Mouse (Mus musculus): ENCODE results near the gene Cox6a1. TPM values are rescaled to one million over a fixed set of nuclear protein-coding genes. Genes with fewer than 3 reads are reported as not detected.

Cox6a1 gene
- polyA plus RNA-seq, 1 experiment = 2,327 TPM

DNA sequence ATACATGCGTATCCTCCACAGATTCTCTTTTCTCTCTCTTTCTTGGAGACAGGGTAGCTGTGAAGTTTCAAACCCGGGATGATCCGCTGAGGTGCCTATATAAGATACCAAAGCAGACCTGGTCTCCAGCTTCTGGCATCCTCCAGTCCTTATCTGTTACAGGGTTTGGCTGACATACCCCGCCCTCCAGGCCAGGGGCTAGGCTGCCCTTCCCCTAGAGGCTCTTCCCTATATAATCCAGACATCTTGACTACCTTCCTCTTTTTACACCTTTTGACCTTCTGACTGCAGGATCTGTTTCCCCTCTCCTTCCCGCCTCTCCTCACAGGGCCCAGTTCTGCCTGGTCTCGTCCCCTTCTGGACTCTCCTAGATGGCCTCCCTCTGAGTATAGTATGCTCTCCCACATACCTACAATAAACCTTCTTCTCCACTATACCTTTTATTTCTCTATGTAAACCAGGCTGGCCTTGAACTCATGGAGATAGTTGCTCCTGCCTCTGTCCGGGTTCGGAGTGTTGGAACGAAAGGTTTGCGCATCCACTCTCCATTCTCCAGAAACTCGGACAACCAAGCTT lies 22.4 kb downstream of the Cox6a1 start:
- DNase-seq = peak in 1 of 2 experiments; percentile 37
- WGBS = 15% methylated on average over 11 of the region's 11 CpGs

DNA sequence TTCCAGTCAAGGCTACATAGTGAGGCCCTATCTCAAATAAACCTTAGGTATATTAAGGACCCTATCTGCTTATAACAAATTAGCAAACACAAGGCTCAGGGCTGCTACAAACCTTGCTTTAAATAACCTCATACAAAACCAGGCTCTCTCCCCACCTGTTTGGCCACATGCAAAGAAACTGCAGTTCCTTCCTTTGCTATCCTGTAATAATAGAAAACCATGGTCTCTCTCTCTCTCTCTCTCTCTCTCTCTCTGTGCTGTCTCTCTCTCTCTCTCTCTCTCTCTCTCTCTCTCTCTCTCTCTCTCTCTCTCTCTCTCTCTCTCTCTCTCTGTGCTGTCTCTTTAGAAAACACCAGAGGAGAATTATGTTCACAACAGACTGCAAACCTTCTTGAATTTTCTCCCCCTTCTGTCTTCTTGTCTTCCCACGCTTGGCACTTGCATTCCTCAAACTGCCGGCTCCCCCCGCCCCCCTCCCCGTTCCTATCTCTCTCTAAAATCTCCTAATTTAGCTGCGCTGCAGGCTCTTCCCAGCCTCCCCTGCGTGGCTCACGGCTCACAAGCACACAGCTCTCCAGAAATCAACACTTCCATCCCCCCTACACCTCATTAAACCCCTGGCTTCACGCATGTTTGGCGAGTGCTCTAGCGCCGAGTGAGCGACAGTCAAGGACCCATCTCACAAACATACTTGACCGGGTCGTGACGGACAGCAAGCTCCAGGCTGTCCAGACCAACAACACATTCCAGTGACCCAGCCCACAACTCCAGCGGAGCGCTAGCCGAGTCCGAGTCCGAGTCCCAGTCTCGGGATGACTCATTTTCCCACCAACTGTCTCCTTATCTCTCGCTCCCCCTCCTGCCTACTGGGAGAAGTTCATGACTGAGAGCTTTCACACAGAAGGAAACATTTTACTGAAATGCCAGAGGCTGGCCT lies 29.5 kb downstream of the Cox6a1 start:
- 2% methylated on average over 22 of the region's 22 CpGs for WGBS
- Histone ChIP-seq H3K27ac (ENCODE audit: insufficient read depth, low read length) (peak overlapping the region; percentile 63), H3K4me3 (replicated peaks; ENCODE audit: insufficient read depth, low read depth, low read length) (peak overlapping the region; percentile 65), H3K4me1 (ENCODE audit: control insufficient read depth, insufficient read depth, low read length) (peaks cover 14% of the 10 kb centered on the region), H3K27me3 (ENCODE audit: control insufficient read depth, insufficient read depth, low read length) (no peaks in the 10 kb centered on the region)
- TF ChIP-seq CTCF (IDR thresholded peaks at IDR 0.05; ENCODE audit: borderline replicate concordance, insufficient read depth, low read depth, low read length) (peak; percentile 58; the same call in 1 of the 2 replicates), POLR2A (IDR thresholded peaks at IDR 0.05; ENCODE audit: borderline replicate concordance, insufficient read depth, low read length) (no peak; the same call in 1 of the 2 replicates)
- DNase-seq = peak; percentile 85 to 90

More for the DNA sequence above, 22.4 kb downstream of the Cox6a1 start:
- peak overlapping the region; percentile 78 for H3K4me3 ChIP-seq (replicated peaks; ENCODE audit: insufficient read depth, low read depth, low read length)
- TF ChIP-seq CTCF (IDR thresholded peaks at IDR 0.05; ENCODE audit: borderline replicate concordance, insufficient read depth, low read depth, low read length) (no peak), POLR2A (IDR thresholded peaks at IDR 0.05; ENCODE audit: borderline replicate concordance, insufficient read depth, low read length) (no peak)
- peaks cover 12% of the 10 kb centered on the region for H3K4me1 ChIP-seq (ENCODE audit: control insufficient read depth, insufficient read depth, low read length)
- H3K27ac ChIP-seq (ENCODE audit: insufficient read depth, low read length) = peak overlapping the region; percentile 76
- no peaks in the 10 kb centered on the region for H3K27me3 ChIP-seq (ENCODE audit: control insufficient read depth, insufficient read depth, low read length)

DNA sequence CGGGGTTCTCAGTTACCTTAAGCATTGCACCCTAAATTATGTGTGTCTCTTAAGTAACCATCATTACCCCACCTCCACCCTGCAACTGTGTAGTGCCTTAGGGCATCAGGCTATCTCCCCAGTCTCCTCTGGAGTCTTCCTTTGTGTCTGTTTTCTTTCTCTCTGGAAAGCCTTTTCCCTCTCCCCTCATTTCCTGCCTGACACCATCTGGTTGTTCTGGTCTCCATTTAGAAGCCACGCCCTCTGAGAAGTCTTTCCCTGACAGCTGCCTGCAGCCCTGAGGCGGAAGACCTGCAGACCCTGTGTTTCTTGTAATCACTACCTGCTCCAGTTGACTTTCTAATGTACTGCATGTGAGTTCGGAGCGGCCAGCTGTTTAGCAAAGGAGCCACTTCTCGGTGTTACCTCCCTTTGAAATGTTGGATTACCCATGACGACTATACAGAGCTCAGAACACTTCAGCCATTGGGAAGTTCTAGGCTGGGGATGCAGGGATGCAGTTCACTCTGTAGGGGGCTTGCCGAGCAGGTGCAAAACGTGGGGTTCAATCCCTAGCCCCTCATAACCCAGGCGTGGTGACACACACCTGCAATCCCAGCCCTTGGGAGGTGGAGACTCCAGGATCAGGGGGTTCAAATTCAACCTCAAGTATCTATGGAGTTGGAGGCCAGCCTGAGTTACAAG lies 31.0 kb downstream of the Cox6a1 start:
- Histone ChIP-seq H3K4me1 (ENCODE audit: control insufficient read depth, insufficient read depth, low read length) (peaks cover 14% of the 10 kb centered on the region), H3K4me3 (replicated peaks; ENCODE audit: insufficient read depth, low read depth, low read length) (no peak overlapping the region), H3K27ac (ENCODE audit: insufficient read depth, low read length) (no peak overlapping the region), H3K27me3 (ENCODE audit: control insufficient read depth, insufficient read depth, low read length) (no peaks in the 10 kb centered on the region)
- TF ChIP-seq CTCF (IDR thresholded peaks at IDR 0.05; ENCODE audit: borderline replicate concordance, insufficient read depth, low read depth, low read length) (no peak), POLR2A (IDR thresholded peaks at IDR 0.05; ENCODE audit: borderline replicate concordance, insufficient read depth, low read length) (no peak)
- WGBS = 29% methylated on average over 10 of the region's 10 CpGs
- DNase-seq = no peak

DNA sequence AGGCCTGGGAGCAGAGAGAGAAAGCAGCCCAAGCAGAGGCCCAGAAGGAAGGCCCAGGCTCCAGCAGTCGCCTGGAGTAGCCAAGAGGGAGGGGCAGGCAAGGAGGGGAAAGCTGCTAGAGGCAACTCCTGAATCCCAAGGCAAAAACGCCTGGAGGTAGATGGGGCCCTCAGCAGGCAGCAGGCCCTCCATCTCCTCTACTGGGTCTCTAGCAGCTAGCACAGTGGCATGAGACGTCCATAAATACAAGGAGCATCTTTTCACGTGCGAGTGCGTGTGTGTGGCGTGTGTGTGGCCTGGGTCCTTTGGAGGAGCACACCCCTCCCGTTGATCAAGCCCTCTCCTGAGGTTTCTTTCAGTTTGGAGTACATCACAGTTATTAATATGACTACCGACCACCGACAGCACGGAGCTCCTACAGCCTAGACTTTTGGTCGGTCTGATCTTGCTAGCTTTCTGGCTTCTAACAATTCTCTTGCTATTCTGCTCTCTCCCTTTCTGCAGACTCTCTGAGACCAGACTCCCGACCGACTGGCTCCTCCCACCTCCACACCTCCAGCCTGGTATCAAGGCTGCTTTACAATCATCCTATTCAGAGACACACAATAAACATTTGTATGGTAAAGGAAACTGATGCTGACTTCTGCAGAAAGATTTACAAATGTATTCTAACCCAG lies 31.7 kb downstream of the Cox6a1 start:
- H3K27ac ChIP-seq (ENCODE audit: insufficient read depth, low read length) = no peak overlapping the region; the same call in 1 of the 2 replicates
- H3K27me3 ChIP-seq (ENCODE audit: control insufficient read depth, insufficient read depth, low read length) = no peaks in the 10 kb centered on the region
- no peak for DNase-seq
- WGBS = 18% methylated on average over 14 of the region's 14 CpGs
- TF ChIP-seq CTCF (IDR thresholded peaks at IDR 0.05; ENCODE audit: borderline replicate concordance, insufficient read depth, low read depth, low read length) (no peak), POLR2A (IDR thresholded peaks at IDR 0.05; ENCODE audit: borderline replicate concordance, insufficient read depth, low read length) (no peak)
- peaks cover 14% of the 10 kb centered on the region for H3K4me1 ChIP-seq (ENCODE audit: control insufficient read depth, insufficient read depth, low read length)
- no peak overlapping the region for H3K4me3 ChIP-seq (replicated peaks; ENCODE audit: insufficient read depth, low read depth, low read length)

DNA sequence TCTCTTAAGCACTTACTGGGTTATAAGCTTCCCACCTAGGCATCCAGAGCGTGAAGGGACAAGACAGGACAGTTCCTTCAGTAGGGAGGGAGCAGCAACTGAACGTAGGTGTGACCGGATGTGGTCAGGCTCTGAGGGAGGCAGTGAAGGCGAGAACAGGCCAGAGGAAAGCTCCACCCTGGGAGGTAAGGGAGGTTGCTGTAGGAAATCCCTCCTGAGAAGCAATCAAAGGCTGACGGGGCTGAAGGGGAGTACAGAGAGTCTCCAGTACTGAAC lies 35.2 kb downstream of the Cox6a1 start:
- no peaks in the 10 kb centered on the region for H3K27me3 ChIP-seq (ENCODE audit: control insufficient read depth, insufficient read depth, low read length)
- no peak overlapping the region for H3K4me3 ChIP-seq (replicated peaks; ENCODE audit: insufficient read depth, low read depth, low read length)
- WGBS = 75% methylated on average over 5 of the region's 5 CpGs
- TF ChIP-seq CTCF (IDR thresholded peaks at IDR 0.05; ENCODE audit: borderline replicate concordance, insufficient read depth, low read depth, low read length) (no peak), POLR2A (IDR thresholded peaks at IDR 0.05; ENCODE audit: borderline replicate concordance, insufficient read depth, low read length) (no peak)
- H3K27ac ChIP-seq (ENCODE audit: insufficient read depth, low read length) = no peak overlapping the region
- peaks cover 11% of the 10 kb centered on the region for H3K4me1 ChIP-seq (ENCODE audit: control insufficient read depth, insufficient read depth, low read length)
- no peak for DNase-seq

DNA sequence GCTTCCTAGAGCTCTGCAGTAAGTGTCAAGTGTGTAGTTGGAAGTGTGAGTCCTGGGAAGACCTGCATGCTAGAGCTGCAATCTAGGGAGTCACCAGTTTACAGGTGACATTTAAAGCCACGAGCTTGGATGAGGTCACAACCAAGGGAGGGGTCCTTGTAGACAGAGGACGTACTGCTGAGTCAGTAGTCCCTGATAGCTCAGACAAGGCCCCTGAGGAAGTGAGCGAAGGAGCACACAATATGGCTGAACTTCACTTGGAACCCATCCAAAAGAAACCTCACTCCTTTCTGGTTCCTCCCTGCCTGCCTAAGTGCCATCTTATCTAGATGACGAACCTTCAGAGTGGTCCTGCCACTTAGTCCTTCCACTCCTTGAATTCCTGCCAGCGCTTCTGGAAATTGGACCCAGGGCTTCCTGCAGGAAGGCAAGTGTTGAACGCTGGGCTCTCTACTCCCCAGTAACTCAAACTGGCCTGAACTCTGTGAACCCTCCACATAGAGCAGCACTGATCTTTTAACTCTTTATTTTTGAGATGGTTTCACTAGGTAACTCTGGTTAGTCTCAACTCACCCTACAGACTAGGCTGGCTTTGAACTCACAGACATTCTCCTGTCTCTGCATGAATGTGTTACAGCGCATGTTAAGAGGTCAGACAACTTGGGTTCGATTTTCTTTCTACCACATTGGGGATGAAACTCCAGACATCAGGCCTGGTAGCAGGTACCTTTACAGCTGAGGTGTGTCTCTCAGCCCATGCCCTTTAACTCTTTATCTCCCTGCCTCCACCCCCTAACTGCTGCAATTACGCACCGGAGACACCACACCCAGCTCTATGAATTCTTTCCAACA lies 35.7 kb downstream of the Cox6a1 start:
- WGBS = 73% methylated on average over 10 of the region's 10 CpGs
- TF ChIP-seq POLR2A (IDR thresholded peaks at IDR 0.05; ENCODE audit: borderline replicate concordance, insufficient read depth, low read length) = no peak
- TF ChIP-seq CTCF (IDR thresholded peaks at IDR 0.05; ENCODE audit: borderline replicate concordance, insufficient read depth, low read depth, low read length) = no peak
- Histone ChIP-seq H3K4me3 (replicated peaks; ENCODE audit: insufficient read depth, low read depth, low read length) (no peak overlapping the region), H3K4me1 (ENCODE audit: control insufficient read depth, insufficient read depth, low read length) (peaks cover 10% of the 10 kb centered on the region), H3K27me3 (ENCODE audit: control insufficient read depth, insufficient read depth, low read length) (no peaks in the 10 kb centered on the region), H3K27ac (ENCODE audit: insufficient read depth, low read length) (no peak overlapping the region)
- no peak for DNase-seq

Data from cerebellum, adult 2 months (tissue).